Mouse (Mus musculus) E14TG2a.4 (cell line): Measurements from ENCODE around the gene Tpk1.

Experiments
- CTCF ChIP-seq: conservative IDR thresholded peaks from 2 replicates; pipeline ENCODE4 v1.5.1; 2014; ENCODE audit warnings: low read length
- POU5F1 ChIP-seq: IDR thresholded peaks from 2 replicates; pipeline ENCODE4 v1.6.1; 2014; ENCODE audit warnings: low read length, borderline replicate concordance

- TF ChIP-seq CTCF (no peak), POU5F1 (no peak)
These were observed 220.2 kb downstream of the Tpk1 start for GRCm38 (mm10) chr6:43445856-43446255.
